25 mouse cellular contexts compared by ENCODE assay signal in the genomic region with DNA sequence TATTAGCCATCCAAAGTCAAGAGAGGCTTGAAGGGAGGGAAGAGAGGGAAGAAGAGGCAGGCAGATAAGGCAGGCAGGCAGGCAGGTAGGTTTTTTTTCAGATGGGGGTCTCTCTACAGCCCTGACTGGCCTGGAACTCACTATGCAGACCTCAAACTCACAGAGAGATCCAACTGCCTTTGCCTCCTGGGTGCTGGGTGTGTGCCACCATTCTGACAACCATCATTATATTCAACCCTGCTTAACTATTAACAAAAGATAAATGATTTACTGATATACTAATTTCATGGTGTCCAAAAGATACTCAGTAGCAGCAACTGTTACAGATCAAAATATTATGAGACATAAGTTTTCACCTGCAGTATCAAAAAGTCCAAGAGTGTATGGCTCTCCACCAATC. TPM values are rescaled to one million over a fixed set of nuclear protein-coding genes. Genes with fewer than 3 reads are reported as not detected.
DNase-seq lines count a peak whose midpoint lies in the region; ATAC-seq lines count a peak whose summit lies in the region.
"Had no signal": no experiment of that assay in that cellular context is flagged by ENCODE, and none has a peak within 500 bp of the region (broad histone marks: within the 10 kb centered on the region; RNA-seq: fewer than 3 reads in every experiment).

No protein-coding gene starts in this region.

- H3K27me3 ChIP-seq in kidney, embryonic 14.5 days (ENCODE audit: control insufficient read depth, insufficient read depth, low read length), result no peaks in the 10 kb centered on the region
- H3K27me3 ChIP-seq: forebrain, embryonic 13.5 days; heart, embryonic 13.5 days had no signal

- no peak overlapping the region for H3K4me3 ChIP-seq in kidney, embryonic 14.5 days (ENCODE audit: low read length)
- H3K4me3 ChIP-seq: forebrain, embryonic 10.5 days; forebrain, embryonic 13.5 days; gastrocnemius, adult 2 months; heart, embryonic 13.5 days had no signal

- DNase-seq in kidney, adult 18-20 months, result peak; percentile 42
- no peak for DNase-seq in kidney, postnatal 4 days
- DNase-seq in kidney, adult 9 months, result peak; percentile 75
- peak; percentile 58 to 63 for DNase-seq in kidney, postnatal 25 days
- no peak for DNase-seq in thymus, adult 18-20 months
- DNase-seq: adrenal gland, adult 8-10 months; adrenal gland, postnatal 25 days; cerebellum, adult 11-12 months; cerebellum, adult 8-10 months; cerebellum, postnatal 10 days; cerebellum, postnatal 36 days; gastrocnemius, adult 2 months; gastrocnemius, postnatal 14 days; heart, adult 18-20 months; heart, postnatal 14 days; heart, postnatal 4 days had no signal

- H3K4me1 ChIP-seq in kidney, embryonic 14.5 days (ENCODE audit: control insufficient read depth, insufficient read depth, low read length), result no peaks in the 10 kb centered on the region
- H3K4me1 ChIP-seq: forebrain, embryonic 10.5 days; forebrain, embryonic 13.5 days had no signal

- no peak overlapping the region for H3K4me2 ChIP-seq in kidney, embryonic 14.5 days (replicated peaks; ENCODE audit: low read depth, low read length)
- H3K4me2 ChIP-seq: forebrain, embryonic 13.5 days; heart, embryonic 13.5 days; hindbrain, embryonic 14.5 days had no signal

- H3K27ac ChIP-seq in kidney, embryonic 14.5 days (ENCODE audit: low read depth, low read length), result no peak overlapping the region
- H3K27ac ChIP-seq: forebrain, embryonic 10.5 days; forebrain, embryonic 13.5 days; gastrocnemius, adult 2 months; heart, embryonic 13.5 days; hindbrain, embryonic 14.5 days; hindbrain, postnatal 0 days had no signal

- ATAC-seq in kidney, embryonic 14.5 days (ENCODE audit: low FRiP score, low TSS enrichment), result no peak
- ATAC-seq: activated CD4-positive, CD25-positive, alpha-beta regulatory T cell, adult 4 months; CD4-positive, CD25-positive, alpha-beta regulatory T cell, adult 4 months; forebrain, embryonic 13.5 days; forebrain, embryonic 16.5 days; hindbrain, postnatal 0 days had no signal

- H3K9me3 ChIP-seq in kidney, embryonic 14.5 days (ENCODE audit: control insufficient read depth, low read length), result no peaks in the 10 kb centered on the region
- H3K9me3 ChIP-seq: forebrain, embryonic 10.5 days; forebrain, embryonic 13.5 days; heart, embryonic 13.5 days had no signal

- H3K9ac ChIP-seq in kidney, embryonic 14.5 days (ENCODE audit: low read depth, low read length), result no peak overlapping the region
- H3K9ac ChIP-seq: forebrain, embryonic 13.5 days; heart, embryonic 13.5 days; hindbrain, embryonic 14.5 days had no signal

- peaks cover 75% of the 10 kb centered on the region for H3K36me3 ChIP-seq in kidney, embryonic 14.5 days (ENCODE audit: control insufficient read depth, insufficient read depth, low read length)

RNA-seq across cellular contexts. Expression of a gene that starts 25.5 kb away (rescaled TPM):
- polyA plus RNA-seq in kidney, embryonic 14.5 days (2014; fragmentation: Nextera tagmentation; extraction: Ambion mirVana), result 657 and 680 TPM in 2 replicates

RNA-seq across cellular contexts. Expression of a gene that starts 54.8 kb away (rescaled TPM):
- polyA plus RNA-seq in kidney, embryonic 14.5 days (2014; fragmentation: Nextera tagmentation; extraction: Ambion mirVana), result 16.0 and 21.4 TPM in 2 replicates

Comparison
In these comparisons a context has a peak if more than half of its experiments do, and no peak if none do; other contexts are left out.
1. DNase-seq: peak in kidney, adult 18-20 months (single experiment), kidney, adult 9 months (single experiment) and kidney, postnatal 25 days (2 of 2); none in kidney, postnatal 4 days (0 of 2) and thymus, adult 18-20 months (0 of 2).